Mouse (Mus musculus) liver, adult 2 months (tissue): ENCODE results near the gene Itpr2. TPM values are rescaled to one million over a fixed set of nuclear protein-coding genes. Genes with fewer than 3 reads are reported as not detected.

Experiments used
- DNase-seq: peaks from one replicate; pipeline ENCODE4 v3.0.0-alpha.2; 2011; ENCODE audit warnings: low read depth, low spot score; ENCODE audit errors: extremely low read depth
- H3K27ac ChIP-seq: fragments of 200-500 bp; replicated peaks from 2 replicates; pipeline ENCODE4 v1.5.1; 2012; ENCODE audit warnings: low read depth, mild to moderate bottlenecking, control low read depth, inconsistent platforms, low read length; ENCODE audit not compliant: insufficient read depth
- H3K27me3 ChIP-seq: fragments of 200-500 bp; 2 replicates; pipeline ENCODE4 v1.6.1; 2012; ENCODE audit warnings: mild to moderate bottlenecking, moderate library complexity, low read length, inconsistent platforms; ENCODE audit not compliant: control insufficient read depth, insufficient read depth
- H3K36me3 ChIP-seq: fragments of 200-500 bp; 2 replicates; pipeline ENCODE4 v1.6.1; 2012; ENCODE audit warnings: low read length, inconsistent platforms; ENCODE audit not compliant: control insufficient read depth, insufficient read depth
- H3K4me1 ChIP-seq: fragments of 200-500 bp; 2 replicates; pipeline ENCODE4 v1.6.1; 2011; ENCODE audit warnings: low read length; ENCODE audit not compliant: control insufficient read depth, insufficient read depth
- H3K4me3 ChIP-seq: fragments of 200-500 bp; 2 replicates; pipeline ENCODE4 v1.5.1; 2011; ENCODE audit warnings: low read depth, mild to moderate bottlenecking, control low read depth, low read length, moderate library complexity; ENCODE audit not compliant: insufficient read depth
- H3K79me2 ChIP-seq: fragments of 200-500 bp; 2 replicates; pipeline ENCODE4 v1.6.1; 2012; ENCODE audit warnings: inconsistent platforms, mild to moderate bottlenecking, low read length, moderate library complexity; ENCODE audit not compliant: control insufficient read depth, insufficient read depth
- H3K9ac ChIP-seq: fragments of 200-500 bp; 2 replicates; pipeline ENCODE4 v1.6.1; 2012; ENCODE audit warnings: low read depth, mild to moderate bottlenecking, control low read depth, inconsistent platforms, low read length
- CTCF ChIP-seq: fragments of 200-500 bp; IDR thresholded peaks from 2 replicates; pipeline ENCODE4 v1.5.1; 2011; ENCODE audit warnings: low read depth, low read length, control low read depth
- POLR2A ChIP-seq: fragments of 200-500 bp; IDR thresholded peaks from 2 replicates; pipeline ENCODE4 v1.6.1; 2011; ENCODE audit warnings: low read length, control low read depth; ENCODE audit not compliant: insufficient read depth; ENCODE audit errors: extremely low read depth
- WGBS: fragments of 180-500 bp; shearing (Covaris S2); methylation state at CpG from one replicate; pipeline ENCODE4 v1.1.7; 2018; 5-methylcytosine and 5-hydroxymethylcytosine counted together
- polyA plus RNA-seq: library from polyadenylated mRNA; depleted of rRNA; stranded (reverse); fragments of >200 nt; gene quantifications from 2 replicates; pipeline ENCODE4 v1.2.3, GENCODE M21; 2012
- total RNA-seq: library from RNA; depleted of rRNA; stranded (reverse); fragments of >200 nt; gene quantifications from 2 replicates; pipeline ENCODE4 v1.2.3, GENCODE M21; 2014

Itpr2 gene
- total and polyA plus RNA-seq, 2 experiments, result 9.5 to 22.9 TPM

- WGBS, result 77% methylated on average over 4 of the region's 4 CpGs
- peaks cover 13% of the 10 kb centered on the region for H3K36me3 ChIP-seq
- no peaks in the 10 kb centered on the region for H3K4me1 ChIP-seq
Observed at GRCm38 (mm10) chr6:146107117-146107832, 394.7 kb downstream of the Itpr2 start.

GRCm38 (mm10) chr6:146083056-146083961, 418.7 kb downstream of the Itpr2 start:
- H3K4me1 ChIP-seq, result no peaks in the 10 kb centered on the region
- no peak for DNase-seq
- WGBS, result 87% methylated on average over 15 of the region's 15 CpGs
- no peak overlapping the region for H3K4me3 ChIP-seq
- H3K27me3 ChIP-seq, result no peaks in the 10 kb centered on the region; the same call in 1 of the 2 replicates
- no peaks in the 10 kb centered on the region for H3K79me2 ChIP-seq
- TF ChIP-seq POLR2A (no peak), CTCF (no peak)
- H3K9ac ChIP-seq, result no peak overlapping the region
- no peaks in the 10 kb centered on the region for H3K36me3 ChIP-seq
- H3K27ac ChIP-seq, result no peak overlapping the region

More at GRCm38 (mm10) chr6:146107117-146107832, 394.7 kb downstream of the Itpr2 start:
- no peaks in the 10 kb centered on the region for H3K79me2 ChIP-seq
- H3K9ac ChIP-seq, result no peak overlapping the region
- no peak for DNase-seq
- TF ChIP-seq POLR2A, result no peak
- no peak for TF ChIP-seq CTCF
- no peaks in the 10 kb centered on the region for H3K27me3 ChIP-seq
- H3K4me3 ChIP-seq, result no peak overlapping the region
- H3K27ac ChIP-seq, result no peak overlapping the region

- no peak for DNase-seq
- Histone ChIP-seq H3K9ac (no peak overlapping the region), H3K36me3 (no peaks in the 10 kb centered on the region), H3K4me1 (no peaks in the 10 kb centered on the region), H3K79me2 (no peaks in the 10 kb centered on the region), H3K27me3 (no peaks in the 10 kb centered on the region; the same call in 1 of the 2 replicates), H3K4me3 (no peak overlapping the region), H3K27ac (no peak overlapping the region)
- TF ChIP-seq CTCF, result no peak
- TF ChIP-seq POLR2A, result no peak
- WGBS, result 90% methylated on average over 9 of the region's 9 CpGs
Observed at GRCm38 (mm10) chr6:146082476-146082875, 419.5 kb downstream of the Itpr2 start.

- Histone ChIP-seq H3K79me2 (no peaks in the 10 kb centered on the region), H3K36me3 (no peaks in the 10 kb centered on the region), H3K9ac (no peak overlapping the region), H3K27me3 (no peaks in the 10 kb centered on the region), H3K27ac (no peak overlapping the region), H3K4me1 (no peaks in the 10 kb centered on the region), H3K4me3 (no peak overlapping the region)
- 93% methylated on average over 8 of the region's 8 CpGs for WGBS
- TF ChIP-seq POLR2A (no peak), CTCF (no peak)
- no peak for DNase-seq
Observed at GRCm38 (mm10) chr6:146081578-146081977, 420.4 kb downstream of the Itpr2 start.

- H3K9ac ChIP-seq, result no peak overlapping the region
- WGBS, result 77% methylated on average over 18 of the region's 18 CpGs
- no peak for DNase-seq
- no peak overlapping the region for H3K27ac ChIP-seq
- H3K4me1 ChIP-seq, result no peaks in the 10 kb centered on the region
- no peak for TF ChIP-seq CTCF
- TF ChIP-seq POLR2A, result no peak
- no peaks in the 10 kb centered on the region for H3K27me3 ChIP-seq
- no peaks in the 10 kb centered on the region for H3K36me3 ChIP-seq
- no peak overlapping the region for H3K4me3 ChIP-seq
- H3K79me2 ChIP-seq, result no peaks in the 10 kb centered on the region
Observed at GRCm38 (mm10) chr6:146080546-146081512, 421.2 kb downstream of the Itpr2 start.
